Mouse (Mus musculus) heart, postnatal 4 days (tissue): ENCODE measurements around the gene Itpr1. TPM values are rescaled to one million over a fixed set of nuclear protein-coding genes. Genes with fewer than 3 reads are reported as not detected.

Source experiments
- DNase-seq: peaks from one replicate; pipeline ENCODE4 v3.0.0; 2021
- total RNA-seq, 2 experiments: library from RNA; stranded (reverse); gene quantifications; 2 replicates each; pipeline ENCODE4 v1.2.3; 2021

Itpr1 gene
- total RNA-seq, 2 experiments from 2014 or later: 71.8 to 73.6 TPM

- no peak for DNase-seq
Measured at GRCm38 (mm10) chr6:108278826-108279630, 66.1 kb downstream of the Itpr1 start.

DNA sequence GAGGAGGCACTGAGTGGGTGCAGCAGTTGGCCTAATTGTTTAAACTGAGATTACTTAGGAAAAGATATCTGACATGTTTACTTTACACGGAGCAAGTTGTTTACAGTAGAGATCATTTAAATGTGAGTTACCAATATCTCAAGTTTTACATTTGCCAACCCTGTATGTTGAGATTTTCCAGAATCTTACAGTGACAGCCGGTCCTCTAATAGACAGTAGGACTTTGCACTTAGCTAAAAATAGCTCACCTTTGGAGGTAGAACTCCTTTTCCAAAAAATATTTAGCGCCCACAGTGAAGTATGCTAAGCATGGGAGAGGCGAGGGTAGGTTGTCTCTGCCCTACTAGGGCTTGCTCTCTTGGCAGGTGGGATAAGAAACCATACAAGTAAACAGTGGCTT is 69.2 kb downstream of the Itpr1 start:
- DNase-seq: no peak

GRCm38 (mm10) chr6:108282621-108283020 is 69.7 kb downstream of the Itpr1 start:
- peak; percentile 15 for DNase-seq

DNA sequence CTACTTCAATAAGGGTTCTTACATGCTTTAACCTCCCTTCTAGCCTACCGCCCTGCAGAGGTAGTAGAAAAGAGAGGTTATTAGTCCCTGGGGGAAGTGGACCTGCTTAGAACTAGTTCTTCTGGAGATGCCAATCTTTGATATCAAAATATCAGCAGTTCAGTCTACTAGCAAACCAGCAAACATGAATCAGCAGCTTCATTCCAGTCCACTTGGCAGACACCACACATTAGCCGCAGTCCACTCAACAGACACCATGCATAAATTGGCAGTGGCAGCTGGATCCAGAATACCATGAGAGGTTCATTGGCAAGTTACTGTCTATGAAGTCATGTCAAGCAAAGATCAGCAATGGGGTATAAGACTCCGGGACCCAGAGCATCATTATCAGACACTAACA is 71.8 kb downstream of the Itpr1 start:
- DNase-seq: no peak

DNA sequence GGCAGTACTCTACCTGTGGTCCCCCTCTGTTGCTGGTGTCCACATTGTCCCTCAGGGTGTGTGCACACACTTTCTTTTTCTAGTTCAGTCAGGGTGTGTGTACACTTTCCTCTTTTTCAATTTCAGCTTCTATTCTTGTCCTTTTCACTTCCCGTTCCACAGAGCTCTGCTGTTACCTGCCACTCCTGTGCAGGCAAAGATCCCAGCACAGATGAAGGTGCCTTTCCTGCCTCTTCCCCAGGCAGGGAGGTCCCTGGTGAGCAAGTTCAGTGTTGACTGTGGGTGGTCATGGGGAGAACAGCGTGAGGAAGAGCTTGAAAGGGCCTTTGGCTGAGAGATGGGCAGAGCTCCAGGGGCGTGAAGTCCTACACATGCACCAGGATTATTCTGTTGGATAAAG is 76.1 kb downstream of the Itpr1 start:
- DNase-seq: no peak

- DNase-seq: no peak
Measured at GRCm38 (mm10) chr6:108290978-108291377, 78.1 kb downstream of the Itpr1 start.

GRCm38 (mm10) chr6:108291556-108291955 is 78.7 kb downstream of the Itpr1 start:
- DNase-seq: no peak

DNA sequence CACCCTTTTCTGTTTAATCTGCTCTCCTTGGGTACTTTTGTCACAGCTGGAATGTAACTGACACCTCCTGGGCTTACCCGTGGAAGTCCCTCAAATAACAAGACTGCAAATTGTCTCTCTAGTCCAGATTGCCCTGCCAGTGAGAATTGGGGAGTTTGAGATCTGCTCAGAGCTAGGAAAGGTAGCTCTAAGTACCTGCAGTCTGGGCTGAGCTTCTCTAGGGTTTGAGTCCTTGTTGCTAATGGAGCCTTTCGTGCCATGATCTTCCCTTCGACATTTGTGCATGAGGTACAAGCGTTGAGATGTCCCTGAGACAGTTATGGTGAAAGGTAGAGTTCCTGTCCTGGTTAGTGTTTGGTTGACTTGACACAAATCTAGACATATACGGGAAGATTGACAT is 89.0 kb downstream of the Itpr1 start:
- no peak for DNase-seq

DNA sequence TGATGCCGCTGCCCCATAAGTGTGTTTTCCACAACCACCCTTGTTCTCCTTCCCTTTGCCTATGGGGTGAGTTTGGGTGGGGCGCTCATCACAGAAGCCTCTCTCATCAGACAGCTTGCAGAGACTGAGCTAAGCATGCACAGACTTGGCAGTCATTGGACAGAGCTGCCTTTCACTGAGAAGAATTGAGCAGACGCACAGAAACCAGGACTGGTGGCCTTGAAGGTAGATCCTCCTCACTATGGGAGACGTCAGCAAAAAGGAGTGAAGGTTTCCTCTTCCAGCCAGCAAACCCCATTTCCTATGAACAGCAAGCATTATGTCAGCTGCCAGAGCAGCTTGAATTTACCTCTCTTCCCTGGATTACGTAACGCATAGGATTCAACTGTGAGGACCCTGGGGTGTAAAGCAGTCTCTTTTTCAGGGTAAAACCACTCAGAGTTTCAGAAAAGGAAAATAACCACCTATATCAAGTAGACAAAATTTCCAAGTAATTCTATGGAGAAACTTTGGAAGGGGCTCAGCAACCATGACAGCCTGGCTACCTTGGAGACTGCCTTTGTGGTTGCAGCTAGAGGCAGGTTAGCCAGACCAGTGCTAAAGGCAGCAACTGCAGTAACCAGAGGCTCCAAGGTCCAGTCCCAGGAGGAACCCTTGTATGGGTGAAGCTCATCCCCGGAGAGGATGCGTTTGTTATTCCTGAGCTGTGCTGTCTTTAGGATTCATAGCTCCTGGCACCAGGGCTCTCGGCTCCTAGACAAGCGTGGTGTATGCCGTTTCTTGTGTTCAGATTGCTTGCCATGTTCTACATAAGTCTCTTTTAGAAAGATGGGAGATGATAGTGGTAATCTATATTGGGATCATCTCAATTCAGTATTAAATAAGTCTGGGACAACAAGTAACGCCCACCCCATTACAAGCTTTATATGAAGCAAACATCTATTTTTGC is 91.0 kb downstream of the Itpr1 start:
- no peak for DNase-seq

GRCm38 (mm10) chr6:108305171-108305779 is 92.4 kb downstream of the Itpr1 start:
- DNase-seq: peak; percentile 13

DNA sequence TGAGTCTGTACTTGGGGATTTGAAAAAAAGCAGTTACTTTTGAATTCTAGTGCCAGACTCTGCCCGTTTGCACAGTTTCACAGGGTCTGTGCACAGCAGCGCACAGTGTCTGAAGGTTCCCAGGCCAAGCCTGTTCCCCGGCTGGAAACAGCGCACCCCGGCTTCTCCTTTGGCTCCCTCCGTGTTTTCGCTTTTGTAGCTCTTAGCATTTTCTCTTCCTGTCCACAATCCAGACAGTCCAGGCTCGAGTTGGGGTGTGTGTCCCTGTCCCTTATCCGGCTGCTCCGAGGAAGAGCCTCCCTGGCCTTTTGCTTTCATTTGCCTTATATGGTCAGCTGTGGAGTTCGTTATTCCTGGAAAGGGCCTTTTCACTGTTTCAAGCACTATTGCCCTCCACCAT is 93.3 kb downstream of the Itpr1 start:
- DNase-seq: peak; percentile 66

DNA sequence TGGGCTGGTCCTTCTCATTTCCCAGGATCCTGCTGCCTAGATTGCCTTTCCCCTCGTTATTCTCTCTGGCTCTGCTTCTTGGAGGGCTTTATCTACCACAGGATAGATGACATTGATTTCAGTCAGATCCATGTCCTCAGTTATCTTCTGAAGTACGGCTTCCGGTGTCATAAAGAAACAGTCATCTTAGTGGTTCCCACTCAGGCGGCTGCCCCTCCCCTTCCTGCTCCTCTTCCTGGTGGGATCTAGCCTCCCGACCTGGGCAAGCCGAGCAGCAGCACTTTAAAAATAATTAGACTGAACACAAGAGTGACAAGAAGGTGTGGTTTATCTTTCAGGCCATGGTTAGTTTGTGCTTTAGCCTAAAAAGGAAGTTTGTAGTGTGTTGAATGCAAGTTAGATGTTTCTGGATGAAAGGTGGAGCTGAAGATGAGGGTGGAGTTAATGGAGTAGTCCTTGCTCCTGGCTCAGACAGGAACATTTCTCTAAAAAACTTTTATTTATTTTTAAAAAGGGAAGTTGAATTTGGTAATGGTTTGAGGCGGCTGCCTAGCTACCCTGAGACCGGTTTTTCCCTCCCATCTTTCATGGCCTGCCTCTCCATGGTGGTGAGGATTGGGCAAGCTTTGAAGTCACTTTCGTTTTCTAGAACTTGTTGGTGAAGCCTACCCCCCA is 94.2 kb downstream of the Itpr1 start:
- peak; percentile 31 for DNase-seq

DNA sequence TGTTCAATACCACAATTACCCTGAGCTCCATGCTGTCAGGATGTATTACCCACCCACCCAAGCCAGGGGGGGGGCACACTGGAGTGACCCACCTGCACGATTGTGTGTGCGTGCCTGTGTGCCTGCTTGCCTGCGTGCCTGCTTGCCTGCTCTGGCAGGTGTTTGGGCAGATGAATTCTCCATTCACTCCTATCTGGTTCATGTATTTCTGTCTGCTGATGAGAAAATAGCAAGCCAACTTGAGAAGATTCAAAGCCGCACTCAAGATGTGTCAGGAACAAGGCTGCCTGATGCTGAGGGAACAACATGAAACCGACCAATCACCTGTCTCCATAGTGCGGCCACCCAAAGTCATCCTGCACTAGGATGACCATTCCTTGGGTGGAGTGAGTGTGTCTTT is 94.9 kb downstream of the Itpr1 start:
- DNase-seq: no peak

- DNase-seq: no peak
Measured at GRCm38 (mm10) chr6:108309391-108310182, 96.7 kb downstream of the Itpr1 start.

DNA sequence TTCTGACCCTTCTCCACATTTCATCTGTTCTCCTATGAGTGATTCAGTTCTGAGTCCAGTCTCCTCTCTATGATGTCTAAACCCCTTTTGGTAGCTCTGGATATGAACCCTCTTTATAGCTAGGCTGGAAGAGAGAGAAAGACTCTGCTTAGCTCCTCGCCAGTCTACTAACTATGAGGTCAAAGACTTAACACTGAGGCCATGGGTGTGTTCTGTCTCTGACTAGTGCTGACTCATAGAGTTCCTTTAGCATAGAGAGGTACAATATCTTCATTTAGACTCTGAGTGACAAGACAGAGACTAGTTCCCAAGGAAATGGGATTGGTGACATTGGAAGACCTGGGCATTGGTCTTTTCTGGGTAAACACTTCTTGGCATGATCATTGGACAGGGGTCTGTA is 100.2 kb downstream of the Itpr1 start:
- DNase-seq: no peak

DNA sequence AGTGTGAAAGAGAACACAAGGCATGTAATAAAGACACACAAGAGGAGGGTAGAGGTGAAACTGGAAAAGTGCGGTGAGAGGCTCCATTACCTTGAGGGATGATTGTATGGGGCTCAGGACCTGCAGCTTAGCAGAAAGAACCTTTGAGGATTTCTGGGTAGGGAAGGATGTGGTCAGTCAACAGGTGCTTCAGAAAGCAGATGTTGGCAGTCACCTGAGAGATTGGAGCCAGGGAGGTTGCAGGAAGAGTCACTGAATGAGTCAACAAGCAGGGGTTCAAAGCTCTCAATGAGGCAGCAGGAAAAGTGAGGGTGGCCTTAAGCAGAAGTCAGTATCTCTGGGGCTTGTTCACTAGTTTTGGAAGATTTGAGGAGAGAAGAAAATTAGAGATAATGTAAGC is 101.1 kb downstream of the Itpr1 start:
- no peak for DNase-seq

DNA sequence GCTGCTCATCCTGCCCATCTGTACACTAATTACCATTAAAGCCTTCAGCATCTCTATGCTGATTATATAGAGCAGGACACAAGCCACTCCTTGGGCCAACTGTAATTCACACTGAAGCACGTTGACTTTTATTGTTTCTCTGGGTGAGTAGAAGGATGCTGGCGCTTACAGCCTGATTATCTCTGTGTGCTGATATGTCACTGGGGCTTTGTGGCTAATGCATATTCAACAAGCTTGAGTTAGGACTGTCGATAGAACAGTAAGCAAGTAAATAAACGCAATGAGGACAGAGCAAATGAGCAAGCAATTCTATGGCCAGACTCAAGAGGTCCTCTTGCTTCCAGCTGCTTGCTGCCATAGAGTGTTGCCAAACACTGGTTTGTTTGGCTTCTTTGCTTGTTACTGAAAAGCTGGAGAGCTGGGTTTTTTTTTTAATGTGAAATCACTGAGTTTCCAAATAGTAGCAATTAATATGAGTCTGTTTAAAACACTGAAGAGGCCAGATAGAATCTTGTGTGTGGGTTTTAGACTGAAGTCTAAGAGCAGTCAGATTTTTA is 103.5 kb downstream of the Itpr1 start:
- DNase-seq: no peak

GRCm38 (mm10) chr6:108316951-108317350 is 104.1 kb downstream of the Itpr1 start:
- DNase-seq: no peak

DNA sequence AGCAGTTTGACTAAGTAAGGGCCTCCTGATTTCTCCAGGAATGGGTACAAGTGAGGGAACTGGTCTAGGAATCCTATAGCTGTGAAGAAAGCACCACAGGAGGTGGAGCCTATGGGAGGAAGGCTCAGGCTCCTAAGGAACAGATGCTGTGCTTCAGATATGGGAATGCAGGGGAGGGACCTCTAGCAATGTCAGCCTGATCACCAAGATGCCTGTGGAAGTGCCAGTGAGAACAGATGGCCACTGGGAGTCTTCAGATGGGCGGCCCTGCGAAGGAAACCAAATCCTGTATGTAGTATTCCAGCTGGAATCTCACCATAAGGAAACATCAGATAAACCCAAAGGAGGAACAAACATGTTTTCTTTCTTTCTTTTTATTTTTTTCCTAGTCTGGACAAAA is 108.8 kb downstream of the Itpr1 start:
- DNase-seq: no peak

DNA sequence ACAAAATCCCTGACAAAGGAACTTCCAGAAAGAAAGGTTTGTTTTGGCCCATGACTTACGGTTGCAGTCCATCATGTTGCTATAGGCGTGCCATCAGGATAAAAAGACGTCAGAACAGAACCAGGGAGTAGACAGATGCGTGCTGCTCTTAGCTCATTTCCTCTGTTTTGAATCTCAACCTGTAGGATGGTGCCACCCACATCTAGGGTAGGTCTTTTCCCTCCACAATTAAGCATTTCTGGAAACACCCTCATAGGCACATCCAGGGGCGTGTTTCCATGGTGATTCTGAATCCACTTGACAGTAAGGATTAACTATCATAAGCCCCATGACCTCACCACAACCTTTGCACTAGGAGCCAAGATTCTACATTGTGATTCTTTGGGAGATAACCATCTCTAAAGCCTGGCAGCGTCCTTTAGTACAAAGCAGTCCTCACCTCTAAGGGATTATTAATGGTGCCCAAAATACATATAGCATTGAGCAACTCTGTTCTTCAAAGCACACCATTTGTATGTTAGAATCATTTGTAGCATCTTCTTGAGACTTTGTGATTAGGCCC is 111.6 kb downstream of the Itpr1 start:
- no peak for DNase-seq

DNA sequence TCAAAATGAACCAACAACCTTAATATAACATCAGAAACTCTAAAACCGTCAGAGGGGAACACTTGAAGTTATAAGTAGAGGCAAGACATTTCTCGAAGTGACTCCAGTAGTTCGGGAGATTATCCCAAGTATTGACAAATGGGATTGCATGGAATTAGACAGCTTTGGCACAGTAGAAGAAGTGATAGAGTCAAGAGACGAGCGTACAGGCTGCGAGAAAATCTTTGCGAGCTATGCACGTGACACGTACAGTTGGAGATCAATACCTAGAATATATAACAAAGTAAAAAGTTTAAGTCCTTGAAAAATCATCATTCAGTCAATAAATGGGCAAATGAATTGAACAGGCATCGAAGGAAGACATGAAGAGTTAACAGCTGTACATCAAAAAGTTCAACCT is 112.5 kb downstream of the Itpr1 start:
- no peak for DNase-seq
